Mouse (Mus musculus): ENCODE measurements around the gene Plin4.

DNA sequence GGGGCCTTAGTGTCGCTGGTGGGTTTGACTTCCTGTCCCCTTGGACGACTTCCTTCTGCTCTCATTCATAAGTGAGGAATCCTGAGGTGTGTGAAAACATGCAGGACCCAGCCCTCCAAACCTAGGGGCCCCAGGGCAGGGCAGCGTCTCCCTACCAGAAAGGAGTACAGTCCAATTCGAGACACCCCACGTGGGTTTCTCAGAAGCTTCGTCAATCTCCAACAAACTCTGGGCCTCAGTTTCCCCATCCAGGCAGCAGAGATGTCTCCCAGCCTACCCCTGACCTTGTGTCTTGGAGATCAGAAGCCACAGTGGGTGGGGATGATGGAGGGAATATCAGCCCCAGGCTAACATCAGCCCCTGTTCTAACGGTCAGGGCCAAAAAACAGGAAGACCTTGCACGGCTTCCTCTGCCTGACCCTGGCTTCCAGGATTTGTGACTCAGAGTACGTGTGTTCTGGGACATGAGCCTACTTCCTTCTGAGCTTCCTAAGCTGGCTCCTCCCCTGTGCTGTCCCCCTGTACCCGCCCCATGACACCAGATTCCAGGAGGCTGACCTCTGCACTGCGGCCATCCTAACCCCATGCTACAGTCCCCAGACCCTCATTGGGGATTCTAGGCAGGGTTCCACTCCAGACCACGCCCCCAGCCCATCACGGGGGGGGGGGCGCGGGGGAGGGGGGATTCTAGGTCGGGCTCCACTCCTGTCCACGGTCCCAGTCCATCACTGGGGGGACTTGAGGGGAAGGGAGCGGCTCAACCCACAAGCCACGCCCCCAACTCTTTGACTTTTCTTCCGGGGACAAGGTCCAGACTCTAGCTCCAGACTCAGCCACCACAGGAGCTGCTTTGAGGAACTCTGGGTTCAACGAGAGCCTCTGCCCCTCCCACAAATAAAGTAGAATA, 24.1 kb upstream of the Plin4 start:
- TF ChIP-seq POLR2A (IDR thresholded peaks at IDR 0.05; ENCODE audit: insufficient read length, low read depth) (no peak), TCF12 (IDR thresholded peaks at IDR 0.05; ENCODE audit: insufficient read depth, poor library complexity, severe bottlenecking) (no peak), CEBPB (IDR thresholded peaks at IDR 0.05; ENCODE audit: insufficient read depth, poor library complexity, severe bottlenecking) (no peak), E2F4 (IDR thresholded peaks at IDR 0.05; ENCODE audit: insufficient read depth) (no peak), USF1 (IDR thresholded peaks at IDR 0.05; ENCODE audit: low read depth) (no peak), REST (IDR thresholded peaks at IDR 0.05; ENCODE audit: insufficient read depth, insufficient read length) (no peak), MAX (IDR thresholded peaks at IDR 0.05; ENCODE audit: low read depth) (no peak)

Measured in myocyte (in vitro differentiated cells).